Mouse (Mus musculus): ENCODE measurements around the gene Cdc34. TPM values are rescaled to one million over a fixed set of nuclear protein-coding genes. Genes with fewer than 3 reads are reported as not detected.

Cdc34 gene
- polyA plus RNA-seq, 1 experiment: 93.9 TPM

GRCm38 (mm10) chr10:79716254-79716987 lies 34.4 kb downstream of the Cdc34 start, which contains the start of gene Hcn2:
Hcn2 (plus strand) TSS chr10:79716634.
- Histone ChIP-seq H3K4me1 (ENCODE audit: control insufficient read depth, insufficient read depth, low read length) (peaks cover 24% of the 10 kb centered on the region), H3K27me3 (ENCODE audit: control insufficient read depth, insufficient read depth, low read length) (no peaks in the 10 kb centered on the region), H3K27ac (ENCODE audit: insufficient read depth, low read length) (peak within 1 kb of the TSS; percentile 67), H3K4me3 (replicated peaks; ENCODE audit: insufficient read depth, low read depth, low read length) (peak within 1 kb of the TSS; percentile 88)
- WGBS: 1% methylated on average over 69 of the region's 91 CpGs
- no peak for TF ChIP-seq CTCF (IDR thresholded peaks at IDR 0.05; ENCODE audit: borderline replicate concordance, insufficient read depth, low read depth, low read length)
- 0 out of 2 replicates have a peak, but pooled peaks have one; percentile 24 for TF ChIP-seq POLR2A (IDR thresholded peaks at IDR 0.05; ENCODE audit: borderline replicate concordance, insufficient read depth, low read length)
- DNase-seq: peak; percentile 69 to 74

GRCm38 (mm10) chr10:79716988-79717355 lies 35.0 kb downstream of the Cdc34 start:
- Histone ChIP-seq H3K27me3 (ENCODE audit: control insufficient read depth, insufficient read depth, low read length) (no peaks in the 10 kb centered on the region), H3K4me3 (replicated peaks; ENCODE audit: insufficient read depth, low read depth, low read length) (peak overlapping the region; percentile 87), H3K27ac (ENCODE audit: insufficient read depth, low read length) (peak overlapping the region; percentile 55), H3K4me1 (ENCODE audit: control insufficient read depth, insufficient read depth, low read length) (peaks cover 27% of the 10 kb centered on the region)
- TF ChIP-seq CTCF (IDR thresholded peaks at IDR 0.05; ENCODE audit: borderline replicate concordance, insufficient read depth, low read depth, low read length): no peak
- no peak for TF ChIP-seq POLR2A (IDR thresholded peaks at IDR 0.05; ENCODE audit: borderline replicate concordance, insufficient read depth, low read length)
- peak; percentile 75 to 78 for DNase-seq
- whole genome bisulfite sequencing: under 1% methylated on average over 44 of the region's 44 CpGs

GRCm38 (mm10) chr10:79717640-79718357 lies 35.8 kb downstream of the Cdc34 start:
- peak; percentile 59 to 66 for DNase-seq
- Histone ChIP-seq H3K27me3 (ENCODE audit: control insufficient read depth, insufficient read depth, low read length) (no peaks in the 10 kb centered on the region), H3K4me3 (replicated peaks; ENCODE audit: insufficient read depth, low read depth, low read length) (peak overlapping the region; percentile 87), H3K4me1 (ENCODE audit: control insufficient read depth, insufficient read depth, low read length) (peaks cover 30% of the 10 kb centered on the region), H3K27ac (ENCODE audit: insufficient read depth, low read length) (0 out of 2 replicates have a peak overlapping the region, but pooled peaks have one; percentile 45)
- WGBS: 3% methylated on average over 43 of the region's 43 CpGs
- no peak for TF ChIP-seq CTCF (IDR thresholded peaks at IDR 0.05; ENCODE audit: borderline replicate concordance, insufficient read depth, low read depth, low read length)
- TF ChIP-seq POLR2A (IDR thresholded peaks at IDR 0.05; ENCODE audit: borderline replicate concordance, insufficient read depth, low read length): no peak

GRCm38 (mm10) chr10:79721089-79721488 lies 39.1 kb downstream of the Cdc34 start:
- Histone ChIP-seq H3K27me3 (ENCODE audit: control insufficient read depth, insufficient read depth, low read length) (no peaks in the 10 kb centered on the region), H3K27ac (ENCODE audit: insufficient read depth, low read length) (no peak overlapping the region), H3K4me3 (replicated peaks; ENCODE audit: insufficient read depth, low read depth, low read length) (no peak overlapping the region), H3K4me1 (ENCODE audit: control insufficient read depth, insufficient read depth, low read length) (peaks cover 35% of the 10 kb centered on the region)
- WGBS: 38% methylated on average over 5 of the region's 5 CpGs
- no peak for DNase-seq
- TF ChIP-seq POLR2A (IDR thresholded peaks at IDR 0.05; ENCODE audit: borderline replicate concordance, insufficient read depth, low read length): no peak
- TF ChIP-seq CTCF (IDR thresholded peaks at IDR 0.05; ENCODE audit: borderline replicate concordance, insufficient read depth, low read depth, low read length): no peak

GRCm38 (mm10) chr10:79723047-79723446 lies 41.1 kb downstream of the Cdc34 start:
- TF ChIP-seq CTCF (IDR thresholded peaks at IDR 0.05; ENCODE audit: borderline replicate concordance, insufficient read depth, low read depth, low read length) (no peak), POLR2A (IDR thresholded peaks at IDR 0.05; ENCODE audit: borderline replicate concordance, insufficient read depth, low read length) (no peak)
- Histone ChIP-seq H3K4me3 (replicated peaks; ENCODE audit: insufficient read depth, low read depth, low read length) (no peak overlapping the region), H3K4me1 (ENCODE audit: control insufficient read depth, insufficient read depth, low read length) (peaks cover 29% of the 10 kb centered on the region), H3K27me3 (ENCODE audit: control insufficient read depth, insufficient read depth, low read length) (no peaks in the 10 kb centered on the region), H3K27ac (ENCODE audit: insufficient read depth, low read length) (no peak overlapping the region)
- DNase-seq: peak; percentile 39 to 45
- WGBS: 6% methylated on average over 6 of the region's 6 CpGs

- H3K27ac ChIP-seq (ENCODE audit: insufficient read depth, low read length): no peak overlapping the region
- 44% methylated on average over 7 of the region's 7 CpGs for WGBS
- TF ChIP-seq CTCF (IDR thresholded peaks at IDR 0.05; ENCODE audit: borderline replicate concordance, insufficient read depth, low read depth, low read length): no peak
- TF ChIP-seq POLR2A (IDR thresholded peaks at IDR 0.05; ENCODE audit: borderline replicate concordance, insufficient read depth, low read length): no peak
- no peaks in the 10 kb centered on the region for H3K27me3 ChIP-seq (ENCODE audit: control insufficient read depth, insufficient read depth, low read length)
- no peak overlapping the region for H3K4me3 ChIP-seq (replicated peaks; ENCODE audit: insufficient read depth, low read depth, low read length)
- no peak for DNase-seq
- H3K4me1 ChIP-seq (ENCODE audit: control insufficient read depth, insufficient read depth, low read length): peaks cover 31% of the 10 kb centered on the region
Observed at GRCm38 (mm10) chr10:79723692-79724091, 41.7 kb downstream of the Cdc34 start.

- no peaks in the 10 kb centered on the region for H3K27me3 ChIP-seq (ENCODE audit: control insufficient read depth, insufficient read depth, low read length)
- 27% methylated on average over 11 of the region's 11 CpGs for WGBS
- H3K27ac ChIP-seq (ENCODE audit: insufficient read depth, low read length): no peak overlapping the region
- H3K4me1 ChIP-seq (ENCODE audit: control insufficient read depth, insufficient read depth, low read length): peaks cover 30% of the 10 kb centered on the region
- peak; percentile 49 to 61 for DNase-seq
- no peak overlapping the region for H3K4me3 ChIP-seq (replicated peaks; ENCODE audit: insufficient read depth, low read depth, low read length)
- TF ChIP-seq POLR2A (IDR thresholded peaks at IDR 0.05; ENCODE audit: borderline replicate concordance, insufficient read depth, low read length) (no peak), CTCF (IDR thresholded peaks at IDR 0.05; ENCODE audit: borderline replicate concordance, insufficient read depth, low read depth, low read length) (peak; percentile 53)
Observed at GRCm38 (mm10) chr10:79726090-79726489, 44.1 kb downstream of the Cdc34 start.
